Mouse (Mus musculus) lung, postnatal 4 days (tissue): ENCODE results near the gene Tssk4.

Experiments
- DNase-seq, 2 experiments: peaks; one replicate each; pipeline ENCODE4 v3.0.0; 2021

The Tssk4 gene

DNA sequence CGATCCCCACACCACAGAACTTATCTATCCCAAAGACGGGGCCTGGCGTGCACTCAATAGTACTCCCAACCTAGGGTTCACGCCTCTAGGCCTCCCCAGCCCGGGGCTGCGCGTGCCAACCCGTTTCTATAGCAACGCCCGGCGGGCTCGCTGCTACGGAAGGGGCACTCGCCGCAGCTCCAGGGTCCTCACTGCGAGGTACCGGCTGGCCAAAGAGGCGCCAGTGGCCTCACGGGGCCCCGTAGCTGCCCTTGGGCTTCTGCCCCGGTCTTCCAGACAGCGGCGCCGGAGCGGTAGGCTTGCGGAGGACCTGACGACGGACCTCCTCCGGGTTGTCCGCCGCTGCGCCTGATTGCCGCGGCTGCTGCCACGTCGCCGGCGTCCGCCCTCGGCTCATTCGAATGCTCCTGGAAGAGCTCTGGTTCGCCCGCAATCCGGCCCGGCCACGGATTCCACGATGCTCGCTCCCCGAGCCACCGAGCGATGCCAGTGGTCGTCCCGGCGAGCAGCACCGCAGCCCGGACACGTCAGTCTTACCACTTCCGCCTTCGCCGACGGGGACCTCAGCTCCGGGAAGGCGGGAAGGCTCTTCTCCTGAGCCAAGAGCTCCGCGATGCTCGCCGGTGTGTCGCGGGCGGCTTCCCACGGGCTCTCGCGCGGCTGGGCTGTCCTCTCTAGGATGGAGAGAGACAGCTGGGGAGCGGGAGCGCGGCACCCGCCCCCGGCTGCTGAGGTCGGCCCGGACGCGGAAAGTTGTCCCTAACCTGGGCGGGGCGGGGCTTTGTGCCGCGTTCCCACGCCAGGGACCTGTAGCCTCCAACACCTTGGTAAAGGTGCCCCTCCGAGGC, 6.7 kb upstream of the Tssk4 start, which contains the start of gene Tm9sf1:
TSS of gene Tm9sf1 (minus strand) at position 747 of the 848 bp plus-strand sequence.
- DNase-seq = peak; percentile 90

DNA sequence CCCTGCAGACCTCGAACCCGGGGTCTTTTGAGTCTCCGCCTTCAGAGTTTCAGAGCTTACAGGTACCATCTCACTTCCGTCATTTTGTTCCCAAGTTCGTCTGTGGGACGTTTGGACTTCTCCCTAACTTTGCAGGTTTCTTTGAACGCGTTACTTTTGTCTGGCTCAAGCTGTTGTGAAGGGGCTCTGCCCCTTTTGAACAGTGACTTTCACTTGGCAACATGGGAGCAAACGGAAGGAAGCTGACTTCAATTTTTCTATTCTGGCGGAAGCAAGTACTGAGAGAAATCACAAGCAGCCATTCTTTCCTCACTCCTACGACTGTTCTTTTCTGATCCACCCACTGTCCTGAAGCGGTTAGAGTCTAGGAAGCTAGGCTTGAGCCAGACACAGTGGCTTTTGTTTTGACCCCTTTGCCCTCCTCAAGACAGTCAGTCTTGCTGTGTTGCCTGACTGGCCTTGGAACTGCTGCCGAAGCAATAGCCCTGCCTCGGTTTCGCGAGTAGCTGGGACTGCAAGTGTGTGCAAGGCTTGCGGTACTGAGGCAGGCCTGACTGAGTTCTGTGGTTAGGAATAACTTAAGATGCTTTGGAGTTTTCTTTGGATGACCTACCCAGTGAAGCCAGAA, 5.6 kb upstream of the Tssk4 start:
- peak in 1 of 2 experiments; percentile 29 for DNase-seq

- DNase-seq = no peak
These were observed 1.5 kb downstream of the Tssk4 start for GRCm38 (mm10) chr14:55651528-55651927.

GRCm38 (mm10) chr14:55656935-55657334, 7.0 kb downstream of the Tssk4 start:
- DNase-seq = no peak

DNA sequence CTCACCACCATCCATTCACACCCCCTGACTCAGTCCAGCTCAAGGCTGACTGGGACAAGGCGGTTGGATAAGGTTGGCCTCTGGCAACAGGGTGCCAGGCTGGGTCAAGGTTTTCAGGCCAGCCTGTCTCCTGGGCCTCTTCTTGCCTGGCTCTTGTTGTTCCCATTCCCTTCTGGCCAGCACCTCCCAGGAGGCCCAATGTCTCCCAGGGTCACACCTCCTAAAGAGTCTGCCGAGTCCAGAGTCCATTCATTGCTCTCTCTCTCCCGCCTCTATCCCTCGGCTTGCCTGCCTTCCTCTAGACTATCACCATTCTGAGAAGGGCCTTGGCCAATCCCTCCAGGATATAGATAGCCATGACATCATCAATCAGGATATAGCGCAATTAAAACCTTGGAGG, 8.0 kb downstream of the Tssk4 start:
- no peak for DNase-seq

GRCm38 (mm10) chr14:55659960-55660573, 10.1 kb downstream of the Tssk4 start, which contains the start of gene Mdp1:
TSS of gene Mdp1 (minus strand) at chr14:55660508.
- peak; percentile 86 to 87 for DNase-seq

DNA sequence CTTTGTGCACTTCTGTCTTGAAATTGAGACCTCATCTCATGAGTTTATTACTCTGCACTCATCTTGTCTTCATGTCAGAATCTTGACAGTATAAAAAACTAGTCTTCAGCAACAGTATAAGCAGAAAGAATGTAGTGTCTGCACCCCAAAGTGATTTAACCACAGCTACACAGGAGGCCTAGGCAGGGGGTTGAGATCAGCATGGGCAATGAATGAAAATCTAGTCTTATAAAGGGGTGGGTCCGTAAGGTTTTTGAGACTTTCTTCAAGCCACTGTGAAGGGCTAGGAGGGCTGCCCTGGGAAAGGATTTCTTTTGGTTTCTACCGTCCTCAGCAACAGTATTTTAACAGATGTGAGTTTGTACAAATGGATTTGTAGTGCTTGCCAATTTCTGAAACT, 10.7 kb downstream of the Tssk4 start:
- no peak for DNase-seq

DNA sequence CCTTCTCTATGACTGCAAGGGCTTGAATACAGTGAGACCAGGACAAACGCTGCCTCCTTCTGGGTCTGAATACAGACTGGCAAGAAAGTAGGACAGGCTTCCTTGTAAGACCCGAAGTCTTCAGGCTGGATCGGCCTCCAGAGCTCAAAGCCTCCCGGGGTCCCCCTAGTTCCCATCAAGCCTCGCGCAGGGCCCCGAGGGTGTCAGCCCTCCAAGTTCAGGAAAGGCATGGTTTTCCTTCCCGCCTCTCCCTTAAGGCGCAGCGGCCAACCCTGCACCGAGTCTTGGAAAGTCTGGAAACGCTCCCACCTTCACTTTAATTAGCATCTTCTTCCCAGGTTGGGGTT, 21.5 kb downstream of the Tssk4 start:
- no peak for DNase-seq

DNA sequence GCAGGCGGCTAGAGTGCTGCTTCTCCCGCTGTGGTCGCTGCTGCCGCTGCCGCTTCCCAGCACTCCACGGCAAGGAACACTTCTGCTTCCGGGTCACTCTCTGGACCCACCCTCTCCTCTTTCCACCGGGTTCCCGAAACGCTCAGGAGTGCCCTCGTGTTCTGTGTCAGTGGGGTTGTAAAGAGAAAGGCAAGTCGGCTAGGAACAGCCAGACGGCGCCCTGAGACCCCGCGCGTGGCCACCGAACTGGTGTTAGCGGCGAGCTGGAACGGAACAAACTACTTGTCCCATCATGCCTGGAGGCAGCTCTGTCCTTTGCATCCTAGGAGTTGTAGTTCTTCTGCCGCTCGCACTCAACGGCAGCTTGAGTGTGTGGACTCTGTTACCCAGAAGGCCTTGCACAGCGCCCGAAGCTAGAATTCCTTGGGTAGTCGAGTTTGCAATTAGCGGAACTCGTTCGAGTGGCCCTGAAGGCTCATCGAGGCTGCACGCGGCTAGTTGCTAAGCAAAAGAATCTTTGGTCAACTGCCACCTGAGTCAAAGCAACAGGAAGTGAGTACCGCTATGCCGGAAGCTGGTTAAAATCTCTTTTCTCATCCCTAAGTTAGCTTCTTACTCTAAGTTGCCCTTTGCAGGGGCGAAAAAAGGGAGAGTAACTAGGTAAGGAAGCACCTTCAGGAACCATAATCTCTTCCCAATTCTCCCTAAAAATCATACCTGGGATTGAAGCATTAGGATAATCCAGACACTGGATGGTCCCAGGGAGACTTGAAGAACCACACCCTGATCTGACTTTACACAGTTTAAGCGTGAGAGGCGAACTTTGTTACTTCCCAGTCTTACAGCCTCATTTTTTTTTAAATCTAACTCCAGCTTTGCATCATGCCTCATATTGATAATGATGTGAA, 22.1 kb downstream of the Tssk4 start, which contains the start of the genes Gmpr2 and Nedd8:
TSS of gene Gmpr2 (plus strand) at position 109 of the 908 bp plus-strand sequence.
TSS of gene Nedd8 (minus strand) at position 292 of the 908 bp plus-strand sequence.
- peak; percentile 90 to 94 for DNase-seq

DNA sequence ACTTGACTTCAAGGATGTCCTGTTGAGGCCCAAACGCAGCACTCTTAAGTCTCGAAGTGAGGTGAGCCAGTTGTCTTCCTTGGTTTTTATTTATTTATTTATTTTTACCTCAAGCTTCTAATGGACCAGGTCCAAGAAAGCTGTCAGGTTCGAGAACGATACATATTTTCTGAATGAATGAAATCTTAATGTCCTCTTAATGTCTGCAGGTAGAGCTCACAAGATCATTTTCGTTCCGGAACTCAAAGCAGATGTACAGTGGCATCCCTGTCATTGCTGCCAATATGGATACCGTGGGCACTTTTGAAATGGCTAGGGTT, 22.7 kb downstream of the Tssk4 start:
- no peak for DNase-seq

- DNase-seq = no peak
These were observed 27.6 kb downstream of the Tssk4 start for GRCm38 (mm10) chr14:55677615-55678014.

DNA sequence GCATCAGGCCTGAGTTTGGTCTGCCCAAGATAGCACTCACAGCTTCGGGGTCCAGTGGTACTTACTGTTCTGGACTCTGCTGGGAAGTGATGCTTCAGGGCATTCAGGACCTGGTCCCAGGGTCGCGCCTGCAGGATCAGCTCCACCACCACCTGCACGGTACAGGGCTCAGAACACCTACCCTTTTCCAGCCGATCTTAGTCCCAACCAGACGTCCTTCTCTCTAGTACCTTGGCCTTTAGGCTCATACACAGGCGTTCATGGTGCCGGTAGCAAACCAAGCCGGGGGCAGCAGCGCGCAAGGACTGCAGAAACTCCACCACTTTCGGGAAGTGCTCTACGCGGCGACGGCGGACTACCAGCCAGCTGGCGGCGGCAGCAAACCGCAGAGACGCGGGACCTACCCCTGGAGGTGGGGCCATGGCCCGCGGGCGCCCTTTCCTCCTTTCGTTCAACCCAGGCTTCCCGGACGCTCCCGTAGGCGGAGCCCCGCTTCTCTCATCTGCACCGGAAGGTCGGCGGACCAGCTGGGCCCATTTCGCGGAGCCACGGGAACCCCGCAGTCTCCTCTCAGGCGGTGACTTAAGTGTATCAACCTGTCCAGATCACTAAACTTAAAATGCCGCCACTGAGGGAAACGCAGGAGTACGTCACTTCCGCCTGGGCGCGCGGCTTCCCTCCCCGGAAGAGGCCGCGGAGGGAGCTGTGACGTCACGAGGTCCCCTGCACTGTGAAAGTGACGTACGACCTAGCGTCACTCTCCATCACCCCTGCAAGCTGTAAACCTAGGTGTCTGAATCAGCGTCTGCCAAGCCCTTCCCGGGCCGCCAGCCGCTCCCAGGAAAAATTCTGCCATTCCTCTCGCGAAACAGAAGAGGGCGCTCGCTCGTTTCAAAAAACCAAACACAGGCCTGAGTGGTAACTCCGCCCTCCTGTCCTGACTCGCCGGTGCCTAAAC, 31.5 kb downstream of the Tssk4 start, which contains the start of gene Tinf2:
TSS of gene Tinf2 (minus strand) at position 661 of the 958 bp plus-strand sequence.
- DNase-seq = peak; percentile 94 to 95

- DNase-seq = no peak
These were observed 32.1 kb downstream of the Tssk4 start for GRCm38 (mm10) chr14:55682118-55682493.

GRCm38 (mm10) chr14:55689433-55689832, 39.4 kb downstream of the Tssk4 start:
- no peak for DNase-seq

GRCm38 (mm10) chr14:55697226-55697625, 47.2 kb downstream of the Tssk4 start:
- DNase-seq = no peak

DNA sequence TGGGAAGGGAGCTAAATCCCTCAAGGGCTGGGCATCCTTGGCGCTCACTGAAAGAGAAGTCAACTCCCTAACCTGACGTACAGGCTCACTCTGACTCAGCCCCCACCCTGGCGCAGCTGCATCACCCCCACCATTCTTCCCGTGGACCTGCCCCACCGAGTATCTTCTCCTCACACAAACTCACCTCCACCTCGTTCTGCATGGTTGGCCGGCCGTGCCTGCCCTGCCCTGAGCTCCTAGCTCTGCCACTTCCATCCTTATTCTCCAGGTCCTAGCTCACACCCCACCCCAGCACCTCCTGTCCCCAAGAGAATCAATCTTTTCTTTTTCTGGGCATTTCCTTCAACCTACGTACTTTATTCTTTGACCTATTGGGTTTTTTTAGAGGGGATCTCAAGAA, 51.1 kb downstream of the Tssk4 start:
- DNase-seq = no peak
